Mouse (Mus musculus) lung, embryonic 16.5 days (tissue): ENCODE measurements around the gene Esd. TPM values are rescaled to one million over a fixed set of nuclear protein-coding genes. Genes with fewer than 3 reads are reported as not detected.

ENCODE experiments used
- ATAC-seq: fragments of 200-750 bp; cut with Nextera tagmentation; 2 replicates; pipeline ENCODE4 v1.8.0; 2017; ENCODE audit warnings: low read depth, mild to moderate bottlenecking, moderate library complexity
- H3K27ac ChIP-seq: fragments of 300-500 bp; sonication (generic); 2 replicates; pipeline ENCODE4 v1.5.1; 2014; ENCODE audit warnings: mild to moderate bottlenecking, control low read depth, low read length
- H3K27me3 ChIP-seq: fragments of 300-500 bp; sonication (generic); 2 replicates; pipeline ENCODE4 v1.6.1; 2014; ENCODE audit warnings: low read depth, low read length, mixed read lengths; ENCODE audit not compliant: control insufficient read depth, insufficient read depth
- H3K36me3 ChIP-seq: fragments of 300-500 bp; sonication (generic); 2 replicates; pipeline ENCODE4 v1.6.1; 2014; ENCODE audit warnings: low read length; ENCODE audit not compliant: control insufficient read depth, insufficient read depth
- H3K4me1 ChIP-seq: fragments of 300-500 bp; sonication (generic); replicated peaks from 2 replicates; pipeline ENCODE4 v1.6.1; 2014; ENCODE audit warnings: low read length, mixed read lengths; ENCODE audit not compliant: control insufficient read depth, insufficient read depth
- H3K4me2 ChIP-seq: fragments of 300-500 bp; sonication (generic); 2 replicates; pipeline ENCODE4 v1.6.1; 2014; ENCODE audit warnings: low read depth, low read length, control low read depth
- H3K4me3 ChIP-seq: fragments of 300-500 bp; sonication (generic); 2 replicates; pipeline ENCODE4 v1.5.1; 2014; ENCODE audit warnings: mild to moderate bottlenecking, low read length, control low read depth
- H3K9ac ChIP-seq: fragments of 300-500 bp; sonication (generic); 2 replicates; pipeline ENCODE4 v1.6.1; 2014; ENCODE audit warnings: low read length, control low read depth
- H3K9me3 ChIP-seq: fragments of 300-500 bp; sonication (generic); 2 replicates; pipeline ENCODE4 v1.6.1; 2016; ENCODE audit warnings: low read length; ENCODE audit not compliant: control insufficient read depth
- WGBS: fragments of 180-500 bp; shearing (Covaris S2); extraction: QIAGEN DNeasy Blood & Tissue Kit; methylation state at CpG from one replicate; pipeline ENCODE4 v1.1.7; 2014; 5-methylcytosine and 5-hydroxymethylcytosine counted together
- polyA plus RNA-seq: library from polyadenylated mRNA; unstranded; fragments of >200 nt; fragmentation: Nextera tagmentation; extraction: Ambion mirVana; gene quantifications from 2 replicates; pipeline ENCODE4 v1.2.1, GENCODE M21; 2015

The Esd gene
- polyA plus RNA-seq, 1 experiment from 2014 or later, result 349 TPM

DNA sequence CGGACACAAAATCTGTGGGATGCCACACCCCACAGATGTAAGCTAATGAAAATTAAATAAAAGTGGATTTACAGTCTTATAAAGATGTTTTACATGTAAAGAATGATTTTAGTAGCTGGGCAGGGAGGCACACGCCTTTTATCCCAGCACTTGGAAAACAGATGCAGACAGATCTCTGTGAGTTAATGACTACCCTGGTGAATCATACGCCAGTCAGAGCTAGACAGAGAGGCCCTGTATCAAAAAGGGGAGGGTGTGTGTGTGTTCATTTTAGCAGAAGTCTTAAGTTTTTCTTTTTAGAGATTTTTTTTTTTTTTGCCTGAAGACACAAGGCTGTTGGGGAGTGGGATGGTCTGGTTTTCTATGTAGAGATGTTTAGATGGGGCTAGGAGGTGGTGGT is 55.6 kb downstream of the Esd start:
- H3K4me3 ChIP-seq, result no peak overlapping the region
- ATAC-seq, result no peak
- 87% methylated on average over 3 of the region's 3 CpGs for WGBS
- no peak overlapping the region for H3K9ac ChIP-seq
- no peaks in the 10 kb centered on the region for H3K4me1 ChIP-seq
- H3K36me3 ChIP-seq, result peaks cover 11% of the 10 kb centered on the region
- H3K4me2 ChIP-seq, result no peak overlapping the region
- no peaks in the 10 kb centered on the region for H3K9me3 ChIP-seq
- H3K27me3 ChIP-seq, result no peaks in the 10 kb centered on the region
- H3K27ac ChIP-seq, result no peak overlapping the region

DNA sequence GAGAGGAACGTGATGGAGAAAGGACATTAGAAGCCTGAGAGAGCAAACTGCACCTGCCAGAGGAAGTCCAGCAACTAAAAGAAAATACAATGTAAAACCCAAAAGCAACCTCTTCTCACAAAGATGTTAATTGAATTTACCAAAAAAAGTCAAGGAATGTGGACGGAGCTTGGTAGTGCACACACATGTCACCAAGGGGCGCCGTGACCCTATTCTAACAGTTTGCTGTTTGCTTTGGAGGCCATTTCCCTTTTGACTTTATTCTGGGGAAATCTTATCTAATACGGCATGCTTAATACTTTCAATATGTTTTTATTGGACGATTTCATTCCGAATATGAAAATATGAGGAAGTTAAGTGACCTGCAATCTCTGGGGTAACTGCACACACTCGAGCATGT is 56.7 kb downstream of the Esd start:
- peaks cover 13% of the 10 kb centered on the region for H3K36me3 ChIP-seq
- no peaks in the 10 kb centered on the region for H3K4me1 ChIP-seq
- H3K27ac ChIP-seq, result no peak overlapping the region
- H3K9ac ChIP-seq, result no peak overlapping the region
- no peak overlapping the region for H3K4me3 ChIP-seq
- H3K4me2 ChIP-seq, result no peak overlapping the region
- H3K9me3 ChIP-seq, result no peaks in the 10 kb centered on the region
- H3K27me3 ChIP-seq, result no peaks in the 10 kb centered on the region
- WGBS, result 62% methylated on average over 8 of the region's 8 CpGs
- no peak for ATAC-seq

DNA sequence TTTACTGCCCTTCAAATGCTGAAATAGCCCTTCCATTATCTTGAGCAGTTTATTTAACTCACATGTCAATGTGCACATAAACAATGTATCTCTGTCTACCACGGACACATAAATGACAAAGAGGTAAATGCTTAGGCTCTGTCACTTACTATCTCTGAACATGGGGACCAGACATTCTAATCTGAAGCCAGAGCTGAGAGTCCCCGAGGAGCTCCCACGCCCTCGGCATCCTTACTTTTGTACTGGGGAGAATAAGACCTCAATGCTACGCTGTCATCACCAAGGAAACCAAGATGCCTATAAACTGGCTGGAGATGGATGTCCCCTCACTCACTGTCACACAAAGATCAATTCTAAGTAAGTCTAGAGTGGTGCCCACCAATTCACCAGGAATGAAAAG is 58.4 kb downstream of the Esd start:
- H3K4me3 ChIP-seq, result no peak overlapping the region
- ATAC-seq, result no peak
- H3K36me3 ChIP-seq, result 0 out of 2 replicates have a peak, but pooled peaks cover 2% of the 10 kb centered on the region
- WGBS, result 69% methylated on average over 5 of the region's 5 CpGs
- H3K9ac ChIP-seq, result no peak overlapping the region
- H3K9me3 ChIP-seq, result no peaks in the 10 kb centered on the region
- no peaks in the 10 kb centered on the region for H3K4me1 ChIP-seq
- no peak overlapping the region for H3K4me2 ChIP-seq
- no peaks in the 10 kb centered on the region for H3K27me3 ChIP-seq
- H3K27ac ChIP-seq, result no peak overlapping the region

DNA sequence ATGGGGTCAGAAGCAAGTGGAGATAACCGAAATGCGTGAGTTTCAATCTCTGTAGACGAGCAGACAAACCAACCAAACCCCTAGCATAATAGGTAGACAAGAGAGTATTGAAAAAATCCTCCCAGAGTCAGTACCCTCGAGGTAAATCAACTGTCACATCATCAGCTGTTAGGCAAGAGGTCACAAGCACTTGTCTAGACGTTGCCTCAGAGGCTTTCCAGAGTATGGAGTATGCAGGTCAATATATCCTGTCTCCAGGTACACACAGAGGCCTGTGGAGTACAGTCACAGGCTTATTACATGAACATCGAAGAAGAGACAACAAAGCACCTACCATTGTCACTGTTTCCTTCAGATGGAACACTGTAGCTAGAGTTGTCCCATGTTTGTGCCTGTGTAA is 60.7 kb downstream of the Esd start:
- H3K36me3 ChIP-seq, result 0 out of 2 replicates have a peak, but pooled peaks cover 8% of the 10 kb centered on the region
- WGBS, result 69% methylated on average over 6 of the region's 6 CpGs
- ATAC-seq, result no peak

DNA sequence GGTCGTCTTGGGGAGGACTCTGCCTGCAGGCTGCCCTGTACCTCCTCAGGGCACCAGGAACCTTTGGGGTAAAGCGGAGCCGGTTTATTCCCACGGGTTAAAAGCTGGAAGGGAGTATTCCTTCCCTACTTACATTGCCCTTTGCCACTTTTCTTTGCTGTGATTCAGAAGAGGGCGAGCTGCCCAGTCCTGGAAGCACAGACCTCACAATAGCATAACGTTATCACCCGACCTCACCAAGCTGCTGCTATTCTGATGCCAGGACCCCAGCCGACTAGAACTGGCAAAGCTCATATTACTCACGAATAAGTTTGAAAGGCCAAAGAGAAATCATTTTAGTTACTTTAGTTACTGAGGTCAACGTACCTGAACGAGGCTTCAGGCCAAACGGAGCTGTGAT is 62.8 kb downstream of the Esd start:
- Histone ChIP-seq H3K9me3 (no peaks in the 10 kb centered on the region), H3K4me2 (no peak overlapping the region), H3K27ac (no peak overlapping the region), H3K27me3 (no peaks in the 10 kb centered on the region), H3K4me3 (no peak overlapping the region), H3K4me1 (no peaks in the 10 kb centered on the region), H3K36me3 (peaks cover 8% of the 10 kb centered on the region), H3K9ac (no peak overlapping the region)
- ATAC-seq, result no peak
- 51% methylated on average over 12 of the region's 12 CpGs for WGBS

More for the DNA sequence above, 60.7 kb downstream of the Esd start:
- no peaks in the 10 kb centered on the region for H3K9me3 ChIP-seq
- no peaks in the 10 kb centered on the region for H3K27me3 ChIP-seq
- H3K9ac ChIP-seq, result no peak overlapping the region
- no peak overlapping the region for H3K27ac ChIP-seq
- H3K4me3 ChIP-seq, result no peak overlapping the region
- no peak overlapping the region for H3K4me2 ChIP-seq
- no peaks in the 10 kb centered on the region for H3K4me1 ChIP-seq

DNA sequence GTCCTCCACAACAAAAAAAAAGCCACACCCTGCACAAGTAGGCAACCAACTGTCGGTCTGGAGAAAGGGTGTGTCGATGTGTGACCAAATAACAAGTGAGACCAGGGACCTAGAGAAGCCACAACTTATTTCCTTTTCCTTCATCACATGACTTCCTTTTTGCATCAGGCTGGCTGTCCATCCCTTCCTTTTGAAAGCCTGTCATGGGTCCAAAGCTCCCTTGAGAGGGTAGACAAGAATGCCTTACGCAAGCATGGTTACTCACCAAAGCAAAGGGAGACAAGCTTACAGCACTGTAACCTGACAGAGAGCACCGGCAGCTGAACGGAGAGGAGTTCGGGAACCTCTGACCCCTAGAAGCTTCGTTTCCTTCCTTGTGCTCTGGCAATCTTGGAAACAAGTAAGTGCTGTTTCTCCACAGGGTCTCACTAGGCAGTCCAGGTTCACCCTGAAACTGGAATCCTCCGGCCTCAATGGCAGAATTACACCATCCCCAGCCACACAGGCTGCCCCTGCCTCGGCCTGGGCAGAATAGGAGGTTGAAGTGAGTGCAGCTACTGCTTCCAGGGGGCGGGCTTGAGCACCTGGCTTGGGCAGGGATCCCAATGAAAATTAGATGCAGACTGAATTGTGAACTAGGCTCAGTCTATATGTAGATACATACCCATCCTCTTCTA is 65.4 kb downstream of the Esd start:
- no peak overlapping the region for H3K4me3 ChIP-seq
- H3K27ac ChIP-seq, result no peak overlapping the region
- peaks cover 25% of the 10 kb centered on the region for H3K36me3 ChIP-seq
- no peaks in the 10 kb centered on the region for H3K9me3 ChIP-seq
- no peak for ATAC-seq
- H3K9ac ChIP-seq, result no peak overlapping the region
- no peaks in the 10 kb centered on the region for H3K4me1 ChIP-seq
- WGBS, result 71% methylated on average over 10 of the region's 10 CpGs
- H3K27me3 ChIP-seq, result no peaks in the 10 kb centered on the region
- H3K4me2 ChIP-seq, result no peak overlapping the region

DNA sequence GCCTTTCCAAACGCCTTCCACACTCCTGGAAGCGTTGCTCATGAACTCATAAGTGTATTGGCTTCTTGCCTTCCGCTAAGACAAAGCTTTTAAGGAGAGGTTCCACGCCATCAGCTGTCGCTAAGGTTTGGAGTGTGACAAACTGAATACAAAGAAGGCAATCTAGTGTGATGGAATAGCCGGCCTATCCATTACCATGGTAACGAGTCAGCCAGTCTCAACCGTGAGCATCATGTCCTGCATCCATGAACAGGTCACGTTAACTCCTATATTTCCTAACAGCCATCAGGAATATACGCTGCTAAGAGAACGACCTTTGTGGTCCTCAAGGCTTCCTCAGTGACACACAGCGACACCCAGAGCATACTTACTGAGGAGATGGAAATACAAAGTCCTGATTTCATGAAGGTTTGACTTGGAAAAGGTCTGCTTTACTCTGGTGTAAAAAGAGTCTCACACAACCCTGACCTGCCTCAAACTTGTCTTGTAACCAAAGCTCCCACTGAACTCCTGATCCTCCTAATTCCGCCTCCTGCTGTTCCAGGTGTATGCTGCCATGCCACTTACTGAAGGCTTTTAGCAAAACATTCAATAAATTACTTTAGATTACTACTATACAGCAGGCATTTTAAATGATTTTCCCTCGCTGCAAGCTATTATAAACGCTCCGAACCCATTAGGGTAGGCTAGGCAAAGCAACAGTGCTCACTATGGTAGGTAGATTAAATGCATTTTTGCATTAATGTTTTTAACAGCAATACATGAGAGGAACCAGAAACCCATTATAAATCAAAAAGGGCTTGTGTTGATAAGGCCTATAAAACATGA is 66.2 kb downstream of the Esd start:
- H3K4me1 ChIP-seq, result no peaks in the 10 kb centered on the region
- no peaks in the 10 kb centered on the region for H3K27me3 ChIP-seq
- H3K27ac ChIP-seq, result no peak overlapping the region
- no peak overlapping the region for H3K9ac ChIP-seq
- H3K4me2 ChIP-seq, result no peak overlapping the region
- H3K36me3 ChIP-seq, result peaks cover 23% of the 10 kb centered on the region
- H3K4me3 ChIP-seq, result no peak overlapping the region
- WGBS, result 89% methylated on average over 16 of the region's 16 CpGs
- ATAC-seq, result no peak
- no peaks in the 10 kb centered on the region for H3K9me3 ChIP-seq

Other genes with a start within 250 kb of the Esd start
- gene Htr2a, start 91.5 kb upstream of the Esd start, polyA plus RNA-seq, result 0.77 and 0.78 TPM in 2 replicates
- gene Lrch1, start 215.6 kb downstream of the Esd start, polyA plus RNA-seq, result 16.3 and 18.3 TPM in 2 replicates